Mouse (Mus musculus) WW6 (cell line): ENCODE measurements around the gene Aanat.

Experiments
- DNase-seq: peaks from one replicate; pipeline ENCODE4 v3.0.0-alpha.2; 2013; ENCODE audit warnings: low read depth, low spot score

The Aanat gene

GRCm38 (mm10) chr11:116586310-116586709 lies at the start of gene Aanat:
Gene Aanat (plus strand): TSS chr11:116586432.
- DNase-seq: no peak

- no peak for DNase-seq
These were observed 49.5 kb upstream of the Aanat start for GRCm38 (mm10) chr11:116536685-116537084.

- no peak for DNase-seq
These were observed 48.8 kb upstream of the Aanat start for GRCm38 (mm10) chr11:116537388-116537787.

GRCm38 (mm10) chr11:116538142-116538735 lies 48.0 kb upstream of the Aanat start:
- no peak for DNase-seq

- no peak for DNase-seq
These were observed 45.0 kb upstream of the Aanat start for GRCm38 (mm10) chr11:116541183-116541582.

GRCm38 (mm10) chr11:116543110-116543509 lies 43.1 kb upstream of the Aanat start:
- DNase-seq: no peak

GRCm38 (mm10) chr11:116547296-116548060 lies 38.8 kb upstream of the Aanat start:
- DNase-seq: no peak

GRCm38 (mm10) chr11:116548780-116549179 lies 37.5 kb upstream of the Aanat start:
- no peak for DNase-seq

GRCm38 (mm10) chr11:116549273-116550038 lies 36.8 kb upstream of the Aanat start:
- DNase-seq: no peak

- no peak for DNase-seq
These were observed 35.5 kb upstream of the Aanat start for GRCm38 (mm10) chr11:116550748-116551147.

GRCm38 (mm10) chr11:116552194-116552593 lies 34.0 kb upstream of the Aanat start:
- DNase-seq: no peak

GRCm38 (mm10) chr11:116554171-116554878 lies 31.9 kb upstream of the Aanat start:
- peak; percentile 57 for DNase-seq

- no peak for DNase-seq
These were observed 30.7 kb upstream of the Aanat start for GRCm38 (mm10) chr11:116555572-116555971.

GRCm38 (mm10) chr11:116556308-116556707 lies 29.9 kb upstream of the Aanat start:
- no peak for DNase-seq

GRCm38 (mm10) chr11:116565283-116566041 lies 20.8 kb upstream of the Aanat start:
- DNase-seq: no peak

GRCm38 (mm10) chr11:116567531-116567930 lies 18.7 kb upstream of the Aanat start:
- no peak for DNase-seq

- no peak for DNase-seq
These were observed 15.4 kb upstream of the Aanat start for GRCm38 (mm10) chr11:116570821-116571220.

- no peak for DNase-seq
These were observed 14.2 kb upstream of the Aanat start for GRCm38 (mm10) chr11:116571767-116572679.

- DNase-seq: no peak
These were observed 13.3 kb upstream of the Aanat start for GRCm38 (mm10) chr11:116572756-116573543.
